12 mouse cellular contexts compared by ENCODE assay signal in genomic region chrX:10787057-10787456, GRCm38 (mm10).
DNase-seq lines count a peak whose midpoint lies in the region; ATAC-seq and TF ChIP-seq lines count a peak whose summit lies in the region.
"Had no signal": no experiment of that assay in that cellular context is flagged by ENCODE, and none has a peak within 500 bp of the region (broad histone marks: within the 10 kb centered on the region; RNA-seq: fewer than 3 reads in every experiment).

No protein-coding gene starts in this region.

- DNase-seq in hindbrain, postnatal 0 days (ENCODE audit: low spot score), result no peak
- no peak for DNase-seq in hindbrain, embryonic 14.5 days (ENCODE audit: low spot score)
- peak; percentile 31 for DNase-seq in 416B (ENCODE audit: low read depth)
- peak; percentile 25 for DNase-seq in NIH3T3 (ENCODE audit: low read depth)
- no peak for DNase-seq in urinary bladder, adult 18-20 months (ENCODE audit: low spot score in 2 of 2)
- no peak for DNase-seq in cerebellum, postnatal 4 days (ENCODE audit: low spot score in 2 of 2)
- no peak for DNase-seq in left cerebral cortex, postnatal 10 days (ENCODE audit: extremely low spot score in 1 of 2, low spot score in 2 of 2)

- WGBS in hindbrain, postnatal 0 days, result 82% methylated on average over 2 of the region's 2 CpGs
- whole genome bisulfite sequencing in hindbrain, embryonic 14.5 days, result 94% methylated on average over 2 of the region's 2 CpGs
- WGBS in macrophage (ENCODE audit: missing documents), result 73% methylated on average over 2 of the region's 2 CpGs

- H3K4me3 ChIP-seq in hindbrain, postnatal 0 days (ENCODE audit: low read length), result no peak overlapping the region
- H3K4me3 ChIP-seq in hindbrain, embryonic 14.5 days (replicated peaks; ENCODE audit: low read length), result no peak overlapping the region
- no peak overlapping the region for H3K4me3 ChIP-seq in macrophage (ENCODE audit: inconsistent target)
- H3K4me3 ChIP-seq: heart, embryonic 13.5 days; hindbrain, embryonic 12.5 days; limb, embryonic 15.5 days; myocyte had no signal

- no peaks in the 10 kb centered on the region for H3K79me2 ChIP-seq in macrophage (ENCODE audit: inconsistent target)

- no peaks in the 10 kb centered on the region for H3K36me3 ChIP-seq in hindbrain, postnatal 0 days (ENCODE audit: insufficient read depth, low read length)
- H3K36me3 ChIP-seq in hindbrain, embryonic 14.5 days (replicated peaks; ENCODE audit: control insufficient read depth, insufficient read depth), result no peaks in the 10 kb centered on the region
- H3K36me3 ChIP-seq in macrophage (ENCODE audit: inconsistent target), result no peaks in the 10 kb centered on the region
- H3K36me3 ChIP-seq: heart, embryonic 13.5 days; hindbrain, embryonic 12.5 days; limb, embryonic 15.5 days had no signal

- H3K9me3 ChIP-seq in hindbrain, postnatal 0 days (ENCODE audit: low read length), result no peaks in the 10 kb centered on the region
- no peaks in the 10 kb centered on the region for H3K9me3 ChIP-seq in hindbrain, embryonic 14.5 days (ENCODE audit: control insufficient read depth, low read length)
- H3K9me3 ChIP-seq: heart, embryonic 13.5 days; hindbrain, embryonic 12.5 days; limb, embryonic 15.5 days had no signal

- intact Hi-C loops in left cerebral cortex, postnatal 10 days (cut with DNase I), result no loop called here

- no peak overlapping the region for H3K4me2 ChIP-seq in hindbrain, postnatal 0 days (ENCODE audit: low read depth, low read length)
- H3K4me2 ChIP-seq in hindbrain, embryonic 14.5 days (replicated peaks), result no peak overlapping the region
- H3K4me2 ChIP-seq: heart, embryonic 13.5 days; hindbrain, embryonic 12.5 days; limb, embryonic 15.5 days had no signal

- peak; percentile 8; the same call in 1 of the 2 replicates for TF ChIP-seq CTCF in hindbrain, postnatal 0 days (IDR thresholded peaks at IDR 0.05; ENCODE audit: low read depth)

- H3K4me1 ChIP-seq in hindbrain, postnatal 0 days (ENCODE audit: insufficient read depth, low read length), result no peaks in the 10 kb centered on the region
- H3K4me1 ChIP-seq in hindbrain, embryonic 14.5 days (replicated peaks; ENCODE audit: control insufficient read depth, insufficient read depth, low read length), result no peaks in the 10 kb centered on the region
- H3K4me1 ChIP-seq: heart, embryonic 13.5 days; hindbrain, embryonic 12.5 days; limb, embryonic 15.5 days had no signal

- H3K9ac ChIP-seq in hindbrain, postnatal 0 days (replicated peaks; ENCODE audit: low read length), result no peak overlapping the region
- H3K9ac ChIP-seq in hindbrain, embryonic 14.5 days, result no peak overlapping the region
- H3K9ac ChIP-seq: heart, embryonic 13.5 days; hindbrain, embryonic 12.5 days; limb, embryonic 15.5 days had no signal

- no peak for ATAC-seq in hindbrain, postnatal 0 days
- ATAC-seq in hindbrain, embryonic 14.5 days (ENCODE audit: low FRiP score), result no peak

- H3K27ac ChIP-seq in hindbrain, postnatal 0 days, result no peak overlapping the region
- no peak overlapping the region for H3K27ac ChIP-seq in hindbrain, embryonic 14.5 days
- H3K27ac ChIP-seq in macrophage, result peak overlapping the region; percentile 66
- H3K27ac ChIP-seq: heart, embryonic 13.5 days; hindbrain, embryonic 12.5 days; limb, embryonic 15.5 days had no signal

- no peaks in the 10 kb centered on the region for H3K27me3 ChIP-seq in hindbrain, postnatal 0 days (ENCODE audit: insufficient read depth, low read length)
- H3K27me3 ChIP-seq in hindbrain, embryonic 14.5 days (ENCODE audit: control insufficient read depth, insufficient read depth, low read length), result no peaks in the 10 kb centered on the region
- H3K27me3 ChIP-seq: hindbrain, embryonic 12.5 days; limb, embryonic 15.5 days had no signal

Comparison
In these comparisons a context has a peak if more than half of its experiments do, and no peak if none do; other contexts are left out.
1. DNase-seq: peak in 416B (single experiment) and NIH3T3 (single experiment); none in hindbrain, postnatal 0 days (single experiment), hindbrain, embryonic 14.5 days (single experiment), urinary bladder, adult 18-20 months (0 of 2), cerebellum, postnatal 4 days (0 of 2) and left cerebral cortex, postnatal 10 days (0 of 2).